Mouse (Mus musculus): ENCODE data around the gene Tfeb.

DNA sequence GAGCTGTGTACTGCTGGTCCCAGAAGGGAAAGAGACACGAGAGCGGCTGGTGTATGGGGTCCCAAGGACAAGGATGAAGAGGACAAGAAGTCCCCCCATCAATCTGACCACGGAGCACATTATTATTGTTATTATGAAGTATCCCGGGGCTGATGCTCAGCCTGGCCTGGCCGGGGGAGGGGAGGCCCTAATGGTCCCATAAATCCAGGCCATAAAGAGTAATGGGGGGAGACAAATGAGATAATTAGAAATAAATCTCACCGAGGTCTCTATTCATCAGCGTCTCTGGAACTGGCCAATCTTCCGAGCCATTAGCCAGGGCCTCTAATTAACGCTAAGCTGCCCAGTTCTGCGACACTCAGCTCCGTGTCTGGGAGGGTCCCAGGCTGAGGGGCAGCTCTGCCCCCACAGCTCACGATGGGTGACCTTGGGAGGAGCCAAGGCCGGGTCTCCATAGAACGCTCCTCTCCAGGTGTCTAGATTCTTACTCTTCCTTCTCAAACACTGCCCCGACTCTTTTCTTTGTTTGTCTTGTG, 74.5 kb downstream of the Tfeb start:
- no peak for TF ChIP-seq CTCF (IDR thresholded peaks at IDR 0.05; ENCODE audit: insufficient read depth, low read length)
- no peak for TF ChIP-seq POLR2A (IDR thresholded peaks at IDR 0.05; ENCODE audit: borderline replicate concordance, extremely low read depth, low read depth, low read length)
